Mouse (Mus musculus): ENCODE measurements around the gene Vmn2r120. TPM values are rescaled to one million over a fixed set of nuclear protein-coding genes. Genes with fewer than 3 reads are reported as not detected.

Vmn2r120 gene
- 0.04 TPM for polyA plus RNA-seq (2017; shearing (Covaris generic))

DNA sequence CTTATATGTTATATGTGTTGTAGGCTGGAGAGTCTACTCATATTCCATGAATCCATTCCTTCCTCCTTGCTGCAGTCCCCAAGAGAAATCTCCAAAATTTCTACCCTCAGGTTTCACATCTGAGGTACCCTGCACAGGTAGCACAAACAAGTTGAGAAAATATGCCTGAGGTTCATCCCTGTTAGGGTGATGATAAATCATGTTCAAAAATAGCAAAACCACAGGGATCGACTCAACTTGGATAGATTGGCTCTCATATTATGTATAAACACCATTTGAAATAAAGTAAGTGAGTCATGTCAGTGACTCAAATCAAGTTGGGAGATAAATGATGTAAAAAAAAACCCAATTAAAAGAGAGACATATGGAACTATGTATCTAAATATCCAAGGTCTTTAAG is at the start of gene Vmn2r120:
Gene Vmn2r120, minus strand, starts transcription at position 101 of the 400 bp plus-strand sequence.

Other genes starting within 250 kb of the Vmn2r120 start
- 1.1 TPM for gene Adgre1, start 186.8 kb downstream of the Vmn2r120 start, polyA plus RNA-seq (2017; shearing (Covaris generic))
- gene Gm21834, start 196.7 kb upstream of the Vmn2r120 start, polyA plus RNA-seq (2017; shearing (Covaris generic)): not detected
- gene Cntnap5c, start 224.1 kb upstream of the Vmn2r120 start, polyA plus RNA-seq (2017; shearing (Covaris generic)): not detected